Mouse (Mus musculus) ovary, postnatal 10 days (tissue): Measurements from ENCODE around the gene Alkbh5.
A peak's percentile ranks its signal among the peaks of the same experiment; 100 is the strongest.

ENCODE experiments used
- DNase-seq: peaks from one replicate; pipeline ENCODE4 v3.0.0; 2022; ENCODE audit warnings: low spot score

The Alkbh5 gene

GRCm38 (mm10) chr11:60536180-60536858 lies at the start of gene Alkbh5:
TSS of gene Alkbh5 (plus strand) at chr11:60536381.
- DNase-seq: peak; percentile 17

- no peak for DNase-seq
Observed at GRCm38 (mm10) chr11:60492726-60493125, 43.5 kb upstream of the Alkbh5 start.

GRCm38 (mm10) chr11:60495692-60496091 lies 40.5 kb upstream of the Alkbh5 start:
- no peak for DNase-seq

- DNase-seq: no peak
Observed at GRCm38 (mm10) chr11:60507281-60507680, 28.9 kb upstream of the Alkbh5 start.

GRCm38 (mm10) chr11:60508950-60509349 lies 27.2 kb upstream of the Alkbh5 start:
- no peak for DNase-seq

GRCm38 (mm10) chr11:60509500-60509899 lies 26.7 kb upstream of the Alkbh5 start:
- no peak for DNase-seq

GRCm38 (mm10) chr11:60511893-60512292 lies 24.3 kb upstream of the Alkbh5 start:
- no peak for DNase-seq

- no peak for DNase-seq
Observed at GRCm38 (mm10) chr11:60512520-60512919, 23.7 kb upstream of the Alkbh5 start.

GRCm38 (mm10) chr11:60514941-60515340 lies 21.2 kb upstream of the Alkbh5 start:
- no peak for DNase-seq

GRCm38 (mm10) chr11:60518305-60518704 lies 17.9 kb upstream of the Alkbh5 start:
- DNase-seq: no peak

GRCm38 (mm10) chr11:60522027-60522426 lies 14.2 kb upstream of the Alkbh5 start:
- DNase-seq: no peak

GRCm38 (mm10) chr11:60522661-60523365 lies 13.4 kb upstream of the Alkbh5 start:
- no peak for DNase-seq

- no peak for DNase-seq
Observed at GRCm38 (mm10) chr11:60526461-60526860, 9.7 kb upstream of the Alkbh5 start.

- no peak for DNase-seq
Observed at GRCm38 (mm10) chr11:60535676-60536075, 505 bp upstream of the Alkbh5 start.

- peak; percentile 80 for DNase-seq
Observed at GRCm38 (mm10) chr11:60536859-60537467, 782 bp downstream of the Alkbh5 start.

- peak; percentile 89 for DNase-seq
Observed at GRCm38 (mm10) chr11:60537468-60538347, 1.5 kb downstream of the Alkbh5 start.

- DNase-seq: peak; percentile 15
Observed at GRCm38 (mm10) chr11:60538371-60539281, 2.4 kb downstream of the Alkbh5 start.

- DNase-seq: no peak
Observed at GRCm38 (mm10) chr11:60539540-60539939, 3.4 kb downstream of the Alkbh5 start.

- no peak for DNase-seq
Observed at GRCm38 (mm10) chr11:60540002-60540610, 3.9 kb downstream of the Alkbh5 start.

GRCm38 (mm10) chr11:60540761-60541160 lies 4.6 kb downstream of the Alkbh5 start:
- DNase-seq: no peak

- no peak for DNase-seq
Observed at GRCm38 (mm10) chr11:60541831-60542230, 5.7 kb downstream of the Alkbh5 start.
